Mouse (Mus musculus) bone marrow macrophage, adult 2 months (primary cell): ENCODE measurements around the gene Gm20388.

ENCODE experiments used
- CTCF ChIP-seq: IDR thresholded peaks from 2 replicates; pipeline ENCODE4 v1.5.1; 2012; ENCODE audit warnings: low read depth, mild to moderate bottlenecking, low read length, moderate library complexity
- POLR2A ChIP-seq: IDR thresholded peaks from 2 replicates; pipeline ENCODE4 v1.6.1; 2012; ENCODE audit warnings: mild to moderate bottlenecking, low read depth, low read length, borderline replicate concordance

DNA sequence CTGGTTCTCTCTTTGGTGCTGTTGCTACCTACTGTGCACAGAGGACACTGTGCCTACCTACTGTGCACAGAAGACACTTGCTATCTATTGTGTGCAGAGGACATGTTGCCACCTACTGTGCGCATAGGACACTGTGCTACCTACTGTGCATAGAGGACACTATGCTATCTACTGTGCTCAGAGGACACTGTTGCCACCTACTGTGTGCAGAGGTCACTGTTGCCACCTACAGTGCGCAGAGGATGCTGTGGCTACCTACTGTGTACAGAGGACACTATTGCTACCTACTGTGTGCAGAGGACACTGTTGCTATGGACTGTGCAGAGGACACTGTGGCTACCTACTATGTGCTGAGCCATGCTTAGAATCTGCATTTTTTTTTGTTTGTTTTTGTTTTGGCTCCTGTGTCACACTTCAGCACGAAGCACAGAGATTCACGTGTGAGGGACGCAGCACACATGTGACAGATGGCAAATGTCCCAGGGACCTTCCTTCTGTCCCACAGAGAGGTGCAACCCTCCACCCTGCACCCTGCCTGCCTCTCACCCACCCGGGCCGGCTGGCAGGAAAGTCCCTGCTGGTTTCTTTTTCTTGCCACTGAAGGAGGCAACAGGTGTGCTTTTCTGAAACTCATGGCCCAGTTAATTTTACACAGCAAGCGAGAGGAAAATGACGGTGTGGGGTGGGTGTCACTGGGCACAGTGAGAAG is 886.5 kb downstream of the Gm20388 start:
- no peak for TF ChIP-seq CTCF
- TF ChIP-seq POLR2A: no peak
